8 mouse cellular contexts compared by ENCODE assay signal in the genomic region with DNA sequence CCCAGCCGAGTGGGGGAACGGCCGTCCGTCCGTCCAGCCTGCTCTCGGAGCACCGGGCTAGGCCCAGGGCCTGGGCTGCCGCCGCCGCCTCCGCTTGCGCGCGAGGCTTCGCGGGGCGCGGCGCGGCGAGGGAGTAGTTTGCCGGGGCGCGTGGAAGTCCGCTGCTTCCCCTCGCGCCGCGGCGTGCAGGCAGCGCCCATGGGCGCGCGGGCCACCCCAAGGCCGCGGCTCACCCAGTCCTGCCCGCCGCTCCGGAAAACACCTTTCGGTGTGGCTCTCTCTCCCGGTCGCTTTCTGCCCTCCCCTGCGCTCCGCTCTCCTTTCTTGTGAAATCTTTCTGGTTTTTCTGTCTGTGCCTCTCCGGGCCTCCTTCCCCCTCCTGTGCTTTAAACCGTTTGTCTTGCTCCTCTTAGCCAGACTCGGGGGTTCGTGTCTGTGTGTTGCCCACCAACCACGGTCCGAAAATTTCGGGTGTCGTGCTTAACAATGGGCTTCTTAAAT. TPM values are rescaled to one million over a fixed set of nuclear protein-coding genes. Genes with fewer than 3 reads are reported as not detected.
DNase-seq lines count a peak whose midpoint lies in the region; ATAC-seq and TF ChIP-seq lines count a peak whose summit lies in the region.

No protein-coding gene starts in this region.

- TF ChIP-seq CTCF in G1E (IDR thresholded peaks at IDR 0.05; ENCODE audit: low read depth, low read length): no peak

- no peak for DNase-seq in heart, postnatal 25 days (ENCODE audit: low spot score)
- DNase-seq in G1E (ENCODE audit: low spot score): no peak
- DNase-seq in limb, embryonic 10.5 days (ENCODE audit: low spot score): peak; percentile 57
- DNase-seq in urinary bladder, postnatal 25 days (ENCODE audit: low spot score): no peak
- DNase-seq in gastrocnemius, adult 18-20 months (ENCODE audit: low spot score): no peak

- peak overlapping the region; percentile 97 for H3K9ac ChIP-seq in heart, embryonic 11.5 days (ENCODE audit: low read depth, low read length)
- peak overlapping the region; percentile 90 for H3K9ac ChIP-seq in midbrain, embryonic 15.5 days

- no peaks in the 10 kb centered on the region for H3K36me3 ChIP-seq in heart, embryonic 11.5 days (ENCODE audit: control insufficient read depth, insufficient read depth, low read length)
- peaks cover 11% of the 10 kb centered on the region for H3K36me3 ChIP-seq in G1E (replicated peaks)
- H3K36me3 ChIP-seq in erythroblast, embryonic 14.5 days (ENCODE audit: control insufficient read depth): peaks cover 28% of the 10 kb centered on the region
- H3K36me3 ChIP-seq in limb, embryonic 10.5 days: 0 out of 2 replicates have a peak, but pooled peaks cover 7% of the 10 kb centered on the region
- no peaks in the 10 kb centered on the region for H3K36me3 ChIP-seq in midbrain, embryonic 15.5 days (replicated peaks)

- H3K27ac ChIP-seq in heart, embryonic 11.5 days (ENCODE audit: low read depth, low read length): peak overlapping the region; percentile 94
- peak overlapping the region; percentile 97 for H3K27ac ChIP-seq in limb, embryonic 10.5 days
- H3K27ac ChIP-seq in midbrain, embryonic 15.5 days: peak overlapping the region; percentile 98

- H3K27me3 ChIP-seq in heart, embryonic 11.5 days (ENCODE audit: control insufficient read depth, insufficient read depth, low read length): no peaks in the 10 kb centered on the region
- H3K27me3 ChIP-seq in G1E (ENCODE audit: insufficient read depth, low read length): no peaks in the 10 kb centered on the region
- H3K27me3 ChIP-seq in erythroblast, embryonic 14.5 days (ENCODE audit: control insufficient read depth): no peaks in the 10 kb centered on the region
- no peaks in the 10 kb centered on the region for H3K27me3 ChIP-seq in limb, embryonic 10.5 days (ENCODE audit: low read depth, poor library complexity, severe bottlenecking)
- H3K27me3 ChIP-seq in midbrain, embryonic 15.5 days (replicated peaks): no peaks in the 10 kb centered on the region

- WGBS in heart, embryonic 11.5 days (ENCODE audit: insufficient replicate concordance): under 1% methylated on average over 45 of the region's 52 CpGs
- under 1% methylated on average over 52 of the region's 52 CpGs for WGBS in limb, embryonic 10.5 days
- WGBS in midbrain, embryonic 15.5 days: under 1% methylated on average over 51 of the region's 52 CpGs

- ATAC-seq in heart, embryonic 11.5 days (replicated peaks; ENCODE audit: insufficient number of reproducible peaks, low FRiP score, low TSS enrichment): no peak
- no peak for ATAC-seq in G1E (ENCODE audit: extremely low read depth, insufficient number of reproducible peaks, low FRiP score, poor library complexity, severe bottlenecking)
- no peak for ATAC-seq in midbrain, embryonic 15.5 days (replicated peaks)

- no peaks in the 10 kb centered on the region for H3K9me3 ChIP-seq in heart, embryonic 11.5 days (replicated peaks; ENCODE audit: control insufficient read depth, low read length)
- H3K9me3 ChIP-seq in G1E (replicated peaks): no peaks in the 10 kb centered on the region
- no peaks in the 10 kb centered on the region for H3K9me3 ChIP-seq in erythroblast, embryonic 14.5 days (ENCODE audit: control insufficient read depth, low read length)
- H3K9me3 ChIP-seq in limb, embryonic 10.5 days (replicated peaks): no peaks in the 10 kb centered on the region
- H3K9me3 ChIP-seq in midbrain, embryonic 15.5 days: no peaks in the 10 kb centered on the region

- H3K4me1 ChIP-seq in heart, embryonic 11.5 days (ENCODE audit: control insufficient read depth, insufficient read depth, low read length): peaks cover 11% of the 10 kb centered on the region
- peaks cover 31% of the 10 kb centered on the region for H3K4me1 ChIP-seq in G1E (ENCODE audit: insufficient read depth, low read depth, low read length)
- peaks cover 57% of the 10 kb centered on the region for H3K4me1 ChIP-seq in erythroblast, embryonic 14.5 days (ENCODE audit: control insufficient read depth)
- peaks cover 25% of the 10 kb centered on the region for H3K4me1 ChIP-seq in limb, embryonic 10.5 days
- H3K4me1 ChIP-seq in midbrain, embryonic 15.5 days: peaks cover 32% of the 10 kb centered on the region

- intact Hi-C loops in heart, postnatal 25 days (cut with DNase I): loop anchor here (5.0 to 10.0 kb wide), 4 partner anchors 64 to 164 kb away; partner anchors contain the start of genes Camkmt, Lrpprc and Prepl

- peak overlapping the region; percentile 98 for H3K4me3 ChIP-seq in heart, embryonic 11.5 days (ENCODE audit: low read depth, low read length)
- peak overlapping the region; percentile 93 for H3K4me3 ChIP-seq in G1E (ENCODE audit: low read depth, low read length)
- H3K4me3 ChIP-seq in erythroblast, embryonic 14.5 days (replicated peaks): peak overlapping the region; percentile 89
- H3K4me3 ChIP-seq in limb, embryonic 10.5 days: peak overlapping the region; percentile 92
- peak overlapping the region; percentile 100 for H3K4me3 ChIP-seq in midbrain, embryonic 15.5 days

- H3K4me2 ChIP-seq in heart, embryonic 11.5 days: peak overlapping the region; percentile 73
- peak overlapping the region; percentile 64 for H3K4me2 ChIP-seq in midbrain, embryonic 15.5 days

RNA-seq across cellular contexts. Expression of gene Ppm1b, which starts 1.9 kb away (rescaled TPM):
- 58.9 and 67.1 TPM in 2 replicates for polyA plus RNA-seq in heart, embryonic 11.5 days (2014; fragmentation: Nextera tagmentation; extraction: Ambion mirVana)
- total RNA-seq in heart, postnatal 25 days (2021): 100 to 1,000 TPM; 116 to 119 TPM
- total RNA-seq in G1E (2014; fragmentation: Nextera tagmentation) (87.6 and 145 TPM in 2 replicates), G1E (2017) (75.5 and 99.2 TPM in 2 replicates)
- 28.5 and 39.0 TPM in 2 replicates for polyA plus RNA-seq in G1E (2012)
- polyA plus RNA-seq in erythroblast, embryonic 14.5 days (2012): 2.0 and 2.6 TPM in 2 replicates
- 59.5 and 71.7 TPM in 2 replicates for polyA plus RNA-seq in limb, embryonic 10.5 days (2016; fragmentation: Nextera tagmentation; extraction: Ambion mirVana)
- polyA plus RNA-seq in midbrain, embryonic 15.5 days (2015; fragmentation: Nextera tagmentation; extraction: Ambion mirVana): 91.7 and 95.1 TPM in 2 replicates
- 100 to 1,000 TPM; 168 to 210 TPM for total RNA-seq in gastrocnemius, adult 18-20 months (2021)
